Mouse (Mus musculus): ENCODE data around the gene Pbx3. TPM values are rescaled to one million over a fixed set of nuclear protein-coding genes. Genes with fewer than 3 reads are reported as not detected.

Gene Pbx3
- polyA plus RNA-seq, 1 experiment from 2014 or later = 16.2 TPM

- no peak overlapping the region for H3K27ac ChIP-seq (ENCODE audit: low read length)
Observed at GRCm38 (mm10) chr2:34374349-34374748, 1.4 kb upstream of the Pbx3 start.

GRCm38 (mm10) chr2:34373886-34374285, 944 bp upstream of the Pbx3 start:
- H3K9ac ChIP-seq (ENCODE audit: low read length) = no peak overlapping the region; the same call in 1 of the 2 replicates
- ATAC-seq (replicated peaks; ENCODE audit: extremely low read depth, insufficient read depth, low FRiP score) = no peak
- WGBS = 33% methylated on average over 3 of the region's 3 CpGs
- H3K27ac ChIP-seq (ENCODE audit: low read length) = no peak overlapping the region
- peaks cover 9% of the 10 kb centered on the region; the same call in 1 of the 2 replicates for H3K4me1 ChIP-seq (ENCODE audit: control insufficient read depth, insufficient read depth, low read length)
- H3K36me3 ChIP-seq (ENCODE audit: control insufficient read depth, insufficient read depth) = no peaks in the 10 kb centered on the region
- no peaks in the 10 kb centered on the region for H3K27me3 ChIP-seq (ENCODE audit: control insufficient read depth, insufficient read depth, low read length)
- H3K4me3 ChIP-seq (ENCODE audit: low read length) = no peak overlapping the region
- H3K4me2 ChIP-seq (ENCODE audit: low read depth, low read length) = peak overlapping the region; percentile 95
- no peaks in the 10 kb centered on the region for H3K9me3 ChIP-seq (replicated peaks; ENCODE audit: control insufficient read depth, low read length)

More at GRCm38 (mm10) chr2:34374349-34374748, 1.4 kb upstream of the Pbx3 start:
- Histone ChIP-seq H3K36me3 (ENCODE audit: control insufficient read depth, insufficient read depth) (no peaks in the 10 kb centered on the region), H3K4me2 (ENCODE audit: low read depth, low read length) (no peak overlapping the region), H3K9ac (ENCODE audit: low read length) (no peak overlapping the region), H3K27me3 (ENCODE audit: control insufficient read depth, insufficient read depth, low read length) (no peaks in the 10 kb centered on the region), H3K4me3 (ENCODE audit: low read length) (no peak overlapping the region), H3K9me3 (replicated peaks; ENCODE audit: control insufficient read depth, low read length) (no peaks in the 10 kb centered on the region), H3K4me1 (ENCODE audit: control insufficient read depth, insufficient read depth, low read length) (peaks cover 9% of the 10 kb centered on the region; the same call in 1 of the 2 replicates)
- WGBS = 75% methylated on average over 2 of the region's 2 CpGs
- ATAC-seq (replicated peaks; ENCODE audit: extremely low read depth, insufficient read depth, low FRiP score) = no peak

- peak overlapping the region; percentile 95 for H3K4me2 ChIP-seq (ENCODE audit: low read depth, low read length)
- H3K27me3 ChIP-seq (ENCODE audit: control insufficient read depth, insufficient read depth, low read length) = no peaks in the 10 kb centered on the region
- peak overlapping the region; percentile 95 for H3K9ac ChIP-seq (ENCODE audit: low read length)
- H3K27ac ChIP-seq (ENCODE audit: low read length) = peak overlapping the region; percentile 97
- peak overlapping the region; percentile 90 for H3K4me3 ChIP-seq (ENCODE audit: low read length)
- peaks cover 15% of the 10 kb centered on the region; the same call in 1 of the 2 replicates for H3K4me1 ChIP-seq (ENCODE audit: control insufficient read depth, insufficient read depth, low read length)
- H3K9me3 ChIP-seq (replicated peaks; ENCODE audit: control insufficient read depth, low read length) = no peaks in the 10 kb centered on the region
- H3K36me3 ChIP-seq (ENCODE audit: control insufficient read depth, insufficient read depth) = no peaks in the 10 kb centered on the region
- peak; percentile 43 for ATAC-seq (replicated peaks; ENCODE audit: extremely low read depth, insufficient read depth, low FRiP score)
- WGBS = under 1% methylated on average over 57 of the region's 118 CpGs
Observed at GRCm38 (mm10) chr2:34371441-34372304, 1.3 kb downstream of the Pbx3 start.

GRCm38 (mm10) chr2:34370725-34371440, 2.1 kb downstream of the Pbx3 start:
- Histone ChIP-seq H3K27ac (ENCODE audit: low read length) (peak overlapping the region; percentile 97), H3K4me2 (ENCODE audit: low read depth, low read length) (peak overlapping the region; percentile 95), H3K4me1 (ENCODE audit: control insufficient read depth, insufficient read depth, low read length) (peaks cover 15% of the 10 kb centered on the region; the same call in 1 of the 2 replicates), H3K9ac (ENCODE audit: low read length) (peak overlapping the region; percentile 95), H3K9me3 (replicated peaks; ENCODE audit: control insufficient read depth, low read length) (no peaks in the 10 kb centered on the region), H3K4me3 (ENCODE audit: low read length) (peak overlapping the region; percentile 90), H3K27me3 (ENCODE audit: control insufficient read depth, insufficient read depth, low read length) (no peaks in the 10 kb centered on the region), H3K36me3 (ENCODE audit: control insufficient read depth, insufficient read depth) (no peaks in the 10 kb centered on the region)
- WGBS = 1% methylated on average over 42 of the region's 42 CpGs
- ATAC-seq (replicated peaks; ENCODE audit: extremely low read depth, insufficient read depth, low FRiP score) = no peak

GRCm38 (mm10) chr2:34370349-34370724, 2.6 kb downstream of the Pbx3 start:
- Histone ChIP-seq H3K27me3 (ENCODE audit: control insufficient read depth, insufficient read depth, low read length) (no peaks in the 10 kb centered on the region), H3K4me3 (ENCODE audit: low read length) (peak overlapping the region; percentile 90), H3K9me3 (replicated peaks; ENCODE audit: control insufficient read depth, low read length) (no peaks in the 10 kb centered on the region), H3K4me1 (ENCODE audit: control insufficient read depth, insufficient read depth, low read length) (peaks cover 15% of the 10 kb centered on the region; the same call in 1 of the 2 replicates), H3K4me2 (ENCODE audit: low read depth, low read length) (peak overlapping the region; percentile 95), H3K9ac (ENCODE audit: low read length) (peak overlapping the region; percentile 95), H3K36me3 (ENCODE audit: control insufficient read depth, insufficient read depth) (no peaks in the 10 kb centered on the region), H3K27ac (ENCODE audit: low read length) (no peak overlapping the region)
- ATAC-seq (replicated peaks; ENCODE audit: extremely low read depth, insufficient read depth, low FRiP score) = no peak
- 10% methylated on average over 7 of the region's 7 CpGs for WGBS

GRCm38 (mm10) chr2:34368396-34368795, 4.5 kb downstream of the Pbx3 start:
- no peaks in the 10 kb centered on the region for H3K9me3 ChIP-seq (replicated peaks; ENCODE audit: control insufficient read depth, low read length)
- peaks cover 12% of the 10 kb centered on the region; the same call in 1 of the 2 replicates for H3K4me1 ChIP-seq (ENCODE audit: control insufficient read depth, insufficient read depth, low read length)
- H3K9ac ChIP-seq (ENCODE audit: low read length) = no peak overlapping the region
- no peak overlapping the region; the same call in 1 of the 2 replicates for H3K4me3 ChIP-seq (ENCODE audit: low read length)
- H3K4me2 ChIP-seq (ENCODE audit: low read depth, low read length) = peak overlapping the region; percentile 46
- H3K27me3 ChIP-seq (ENCODE audit: control insufficient read depth, insufficient read depth, low read length) = no peaks in the 10 kb centered on the region
- no peaks in the 10 kb centered on the region for H3K36me3 ChIP-seq (ENCODE audit: control insufficient read depth, insufficient read depth)
- 25% methylated on average over 6 of the region's 6 CpGs for WGBS
- no peak for ATAC-seq (replicated peaks; ENCODE audit: extremely low read depth, insufficient read depth, low FRiP score)
- H3K27ac ChIP-seq (ENCODE audit: low read length) = no peak overlapping the region

- no peak overlapping the region for H3K4me3 ChIP-seq (ENCODE audit: low read length)
- no peak overlapping the region for H3K4me2 ChIP-seq (ENCODE audit: low read depth, low read length)
- no peaks in the 10 kb centered on the region for H3K27me3 ChIP-seq (ENCODE audit: control insufficient read depth, insufficient read depth, low read length)
- peaks cover 8% of the 10 kb centered on the region; the same call in 1 of the 2 replicates for H3K4me1 ChIP-seq (ENCODE audit: control insufficient read depth, insufficient read depth, low read length)
- no peak overlapping the region for H3K9ac ChIP-seq (ENCODE audit: low read length)
- WGBS = 83% methylated on average over 2 of the region's 2 CpGs
- no peak for ATAC-seq (replicated peaks; ENCODE audit: extremely low read depth, insufficient read depth, low FRiP score)
- no peak overlapping the region for H3K27ac ChIP-seq (ENCODE audit: low read length)
- H3K36me3 ChIP-seq (ENCODE audit: control insufficient read depth, insufficient read depth) = no peaks in the 10 kb centered on the region
- no peaks in the 10 kb centered on the region for H3K9me3 ChIP-seq (replicated peaks; ENCODE audit: control insufficient read depth, low read length)
Observed at GRCm38 (mm10) chr2:34367024-34367423, 5.9 kb downstream of the Pbx3 start.

- no peaks in the 10 kb centered on the region for H3K27me3 ChIP-seq (ENCODE audit: control insufficient read depth, insufficient read depth, low read length)
- no peaks in the 10 kb centered on the region for H3K9me3 ChIP-seq (replicated peaks; ENCODE audit: control insufficient read depth, low read length)
- H3K27ac ChIP-seq (ENCODE audit: low read length) = no peak overlapping the region
- peaks cover 14% of the 10 kb centered on the region for H3K4me1 ChIP-seq (ENCODE audit: control insufficient read depth, insufficient read depth, low read length)
- 26% methylated on average over 1 of the region's 1 CpGs for WGBS
- H3K36me3 ChIP-seq (ENCODE audit: control insufficient read depth, insufficient read depth) = no peaks in the 10 kb centered on the region
- no peak overlapping the region for H3K4me3 ChIP-seq (ENCODE audit: low read length)
- H3K9ac ChIP-seq (ENCODE audit: low read length) = no peak overlapping the region
- no peak for ATAC-seq (replicated peaks; ENCODE audit: extremely low read depth, insufficient read depth, low FRiP score)
- no peak overlapping the region for H3K4me2 ChIP-seq (ENCODE audit: low read depth, low read length)
Observed at GRCm38 (mm10) chr2:34363678-34364077, 9.3 kb downstream of the Pbx3 start.

- peaks cover 21% of the 10 kb centered on the region for H3K4me1 ChIP-seq (ENCODE audit: control insufficient read depth, insufficient read depth, low read length)
- H3K9ac ChIP-seq (ENCODE audit: low read length) = no peak overlapping the region
- H3K27me3 ChIP-seq (ENCODE audit: control insufficient read depth, insufficient read depth, low read length) = no peaks in the 10 kb centered on the region
- no peak overlapping the region for H3K4me3 ChIP-seq (ENCODE audit: low read length)
- ATAC-seq (replicated peaks; ENCODE audit: extremely low read depth, insufficient read depth, low FRiP score) = no peak
- H3K36me3 ChIP-seq (ENCODE audit: control insufficient read depth, insufficient read depth) = no peaks in the 10 kb centered on the region
- WGBS = 58% methylated on average over 7 of the region's 7 CpGs
- H3K27ac ChIP-seq (ENCODE audit: low read length) = no peak overlapping the region
- H3K9me3 ChIP-seq (replicated peaks; ENCODE audit: control insufficient read depth, low read length) = no peaks in the 10 kb centered on the region
- no peak overlapping the region for H3K4me2 ChIP-seq (ENCODE audit: low read depth, low read length)
Observed at GRCm38 (mm10) chr2:34355801-34356211, 17.1 kb downstream of the Pbx3 start.

All from heart, embryonic 16.5 days (tissue).